Mouse (Mus musculus): ENCODE results near the gene Nsun7.
"Not testable (repeated sequence)": the region's sequence is repeated elsewhere in the genome, so short reads cannot be mapped to it uniquely, and the experiment has no call there.

Gene Nsun7

DNA sequence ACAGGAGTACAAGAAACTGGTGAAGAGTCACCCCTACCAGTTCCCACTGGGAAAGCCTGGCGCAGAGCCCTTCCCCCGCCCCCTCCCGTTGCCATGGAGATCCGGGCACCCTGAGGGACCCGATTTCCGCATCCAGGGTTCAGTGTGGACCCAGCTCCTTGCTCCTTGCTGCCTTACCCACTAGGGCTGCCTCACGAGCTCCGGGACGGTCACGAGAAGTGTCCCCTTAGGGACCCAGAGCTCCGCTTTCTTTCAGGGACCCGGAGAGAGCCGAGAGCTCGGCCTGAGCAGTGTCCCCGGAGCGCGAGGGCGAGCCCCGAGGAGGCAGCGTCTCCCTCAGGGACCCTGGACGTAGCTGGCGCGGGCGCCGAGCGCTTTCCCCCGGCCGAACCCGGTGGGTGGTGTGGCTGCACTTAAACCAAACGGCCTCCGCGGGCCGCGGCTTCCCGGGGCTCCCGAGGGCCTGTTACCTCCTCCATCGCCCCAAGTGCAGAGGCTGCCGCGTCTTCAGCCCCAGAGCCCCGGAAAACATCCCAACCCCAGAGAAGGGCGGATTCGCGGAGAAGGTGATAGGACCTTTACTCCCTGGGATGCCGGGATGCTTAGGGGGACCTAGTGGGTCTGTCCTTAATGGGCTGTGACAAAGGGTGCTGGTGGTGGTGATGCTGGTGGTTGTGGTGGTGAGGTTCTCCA lies at the start of gene Nsun7:
Nsun7 (plus strand) TSS at position 142 of the 693 bp plus-strand sequence.
- DNase-seq (ENCODE audit: low read depth, low spot score) = no peak

DNA sequence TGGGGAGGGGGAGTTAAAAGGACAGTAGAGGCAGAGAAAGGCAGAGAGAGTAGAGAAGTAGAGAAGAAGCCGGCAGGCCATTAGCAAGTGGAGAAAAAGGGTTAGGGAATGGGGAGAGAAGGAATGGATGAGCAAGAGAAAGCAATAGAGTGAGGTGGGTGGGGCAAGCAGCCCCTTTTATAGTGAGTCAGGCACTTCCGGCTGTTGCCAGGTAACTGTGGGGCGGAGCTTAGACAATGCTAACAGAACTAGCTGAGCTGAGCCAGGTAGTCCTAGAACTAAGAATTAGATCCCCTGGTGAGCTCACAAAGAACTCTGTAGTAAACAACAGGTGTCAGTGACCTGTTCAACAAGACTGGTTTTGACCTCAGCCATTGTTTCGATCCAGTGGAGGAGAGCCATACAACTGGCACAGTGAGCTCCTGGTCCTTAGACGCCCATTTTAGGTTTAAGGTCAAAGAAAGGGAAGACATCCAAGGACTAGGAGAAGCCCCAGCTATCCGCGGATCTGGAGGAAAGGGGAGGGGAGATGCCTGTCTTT lies 45.2 kb upstream of the Nsun7 start:
- DNase-seq (ENCODE audit: low read depth, low spot score) = no peak

DNA sequence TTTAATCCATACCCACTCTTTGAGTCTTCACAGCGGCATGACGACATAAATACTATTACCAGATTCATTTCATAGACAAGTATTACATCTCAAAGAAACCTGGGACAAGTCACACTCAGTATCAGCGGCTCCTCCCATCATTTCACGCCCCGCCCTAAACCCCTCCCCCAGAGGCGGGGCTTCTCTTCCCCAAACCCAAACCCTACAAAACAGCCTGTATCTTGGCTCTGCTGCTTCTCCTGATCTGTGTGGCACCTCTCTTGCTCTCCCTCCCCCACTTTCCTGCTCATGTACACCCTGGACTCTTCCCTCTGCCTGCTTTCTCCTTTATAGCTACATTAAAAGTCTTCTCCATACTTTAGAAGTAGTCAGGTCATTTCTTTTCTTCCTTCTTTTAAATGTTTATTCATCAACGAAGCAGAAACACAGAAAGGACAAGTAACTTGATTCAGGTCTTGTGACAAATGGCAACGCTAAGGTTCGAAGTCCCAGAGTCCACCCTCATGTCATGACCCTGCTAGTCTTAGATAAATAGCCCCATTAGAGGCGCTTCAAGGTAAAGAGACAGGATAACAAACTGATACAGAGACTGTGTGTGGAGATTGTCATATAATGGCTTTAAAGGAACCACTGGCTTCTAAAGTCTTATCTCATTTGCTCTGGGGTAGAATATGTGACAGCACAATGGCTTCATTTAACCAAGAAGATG lies 44.0 kb upstream of the Nsun7 start:
- no peak for DNase-seq (ENCODE audit: low read depth, low spot score)

DNA sequence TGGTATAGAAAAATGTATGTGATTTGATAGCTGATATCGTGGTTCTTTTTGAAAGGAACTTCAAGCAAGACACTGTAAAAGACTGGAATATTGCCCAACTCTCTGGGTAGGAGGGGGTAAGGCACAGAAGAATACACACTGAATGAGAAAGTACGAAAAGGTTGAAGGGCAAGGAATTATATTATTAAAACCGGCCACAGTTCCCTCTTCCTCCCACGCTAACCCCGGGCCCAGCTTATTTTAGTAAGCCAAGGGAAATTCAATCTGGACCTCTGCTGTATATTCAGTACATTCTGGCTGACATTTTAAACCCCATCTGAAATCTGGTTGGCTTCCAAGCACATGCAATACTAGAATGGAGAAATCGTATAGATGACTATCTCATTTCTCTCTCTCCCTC lies 40.0 kb upstream of the Nsun7 start:
- no peak for DNase-seq (ENCODE audit: low read depth, low spot score)

DNA sequence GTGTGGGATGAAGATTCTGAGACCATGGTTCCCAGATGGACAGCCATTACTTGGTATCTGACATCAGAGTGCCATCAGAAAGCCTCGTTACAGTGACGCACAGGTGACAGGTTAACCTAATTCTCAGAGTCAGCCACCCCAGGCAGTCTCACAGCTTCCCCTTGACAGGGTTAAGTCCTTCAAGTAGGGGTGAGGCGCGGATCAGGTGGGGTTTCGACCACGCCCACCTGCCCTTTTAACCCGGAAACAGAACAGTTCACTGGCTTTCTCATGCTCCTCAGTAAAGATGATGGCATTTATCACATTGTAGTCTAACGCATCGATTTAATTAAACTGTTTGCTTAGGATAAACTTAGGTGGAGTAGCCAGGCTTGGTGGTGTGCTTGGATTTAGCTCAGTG lies 39.1 kb upstream of the Nsun7 start:
- no peak for DNase-seq (ENCODE audit: low read depth, low spot score)

GRCm38 (mm10) chr5:66222916-66223315 lies 36.8 kb upstream of the Nsun7 start:
- DNase-seq (ENCODE audit: low read depth, low spot score) = no peak

- DNase-seq (ENCODE audit: low read depth, low spot score) = no peak
These were observed 33.2 kb upstream of the Nsun7 start for GRCm38 (mm10) chr5:66226526-66226925.

DNA sequence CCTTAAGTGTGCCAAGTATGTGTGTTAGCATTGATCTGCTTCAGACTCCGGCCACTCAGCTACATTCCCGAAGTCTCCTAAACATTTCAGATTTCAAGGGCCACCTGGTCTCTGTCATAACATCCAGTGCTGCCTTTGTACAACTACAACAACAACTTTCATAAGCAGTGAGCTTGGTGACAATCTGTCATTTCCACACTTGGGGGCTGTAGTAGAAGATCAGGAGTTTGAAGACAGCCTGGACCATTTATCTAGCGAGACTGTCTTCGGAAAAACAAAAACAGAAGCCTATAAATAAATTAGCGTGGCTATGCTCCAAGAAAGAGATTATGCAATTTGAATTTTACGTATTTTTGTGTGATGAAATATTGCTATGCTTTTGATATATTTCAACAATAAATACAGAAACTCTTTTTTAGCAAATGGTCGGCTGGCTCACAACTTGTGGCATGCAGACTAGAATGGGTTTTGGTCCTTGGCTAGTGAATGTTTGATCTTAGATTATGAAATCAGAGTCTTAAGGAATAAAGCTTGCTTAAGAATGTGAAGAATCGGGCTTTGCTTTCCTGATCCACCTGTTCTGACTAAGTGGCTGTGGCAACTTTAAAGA lies 27.9 kb upstream of the Nsun7 start:
- DNase-seq (ENCODE audit: low read depth, low spot score) = no peak

- DNase-seq (ENCODE audit: low read depth, low spot score) = no peak
These were observed 27.2 kb upstream of the Nsun7 start for GRCm38 (mm10) chr5:66232456-66232855.

DNA sequence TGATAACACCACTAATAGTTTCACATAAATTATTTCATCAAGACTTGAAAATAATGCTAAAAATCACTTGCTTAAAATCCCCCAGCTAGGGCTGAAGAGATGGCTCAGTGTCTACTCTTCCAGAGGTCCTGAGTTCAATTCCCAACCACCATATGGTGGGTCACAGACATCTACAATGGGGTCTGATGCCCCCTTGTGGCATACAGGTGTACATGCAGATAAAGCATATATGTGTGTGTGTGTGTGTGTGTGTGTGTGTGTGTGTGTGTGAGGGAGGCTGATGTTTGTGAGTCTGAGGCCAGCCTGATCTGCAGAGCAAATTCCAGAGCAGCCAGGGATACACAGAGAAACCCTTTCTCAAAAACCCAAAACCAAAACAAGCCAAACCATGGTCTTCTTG lies 17.8 kb upstream of the Nsun7 start:
- DNase-seq (ENCODE audit: low read depth, low spot score) = no peak

- DNase-seq (ENCODE audit: low read depth, low spot score) = no peak
These were observed 16.2 kb upstream of the Nsun7 start for GRCm38 (mm10) chr5:66243467-66243866.

GRCm38 (mm10) chr5:66244043-66244660 lies 15.5 kb upstream of the Nsun7 start:
- no peak for DNase-seq (ENCODE audit: low read depth, low spot score)

GRCm38 (mm10) chr5:66245958-66246497 lies 13.7 kb upstream of the Nsun7 start:
- DNase-seq (ENCODE audit: low read depth, low spot score) = no peak

DNA sequence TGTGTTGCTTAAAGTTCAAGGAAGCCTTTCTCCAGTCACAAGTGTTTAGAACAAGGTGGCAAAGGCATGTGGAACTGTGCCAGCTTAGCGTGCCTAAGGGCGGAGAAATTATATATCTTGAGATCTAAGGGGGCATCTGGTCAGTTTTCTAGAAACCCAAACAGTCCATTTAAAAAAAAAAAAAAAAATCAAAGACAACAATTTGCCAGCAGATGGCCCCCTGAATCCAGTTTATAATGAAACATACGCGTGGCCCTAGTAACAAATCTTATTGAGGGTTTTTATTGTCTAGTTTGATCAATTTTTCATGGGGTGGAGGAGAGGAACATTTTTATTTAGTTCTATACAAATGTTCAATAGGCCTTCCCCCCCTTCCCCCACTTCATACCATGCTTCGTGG lies 6.5 kb upstream of the Nsun7 start:
- no peak for DNase-seq (ENCODE audit: low read depth, low spot score)

DNA sequence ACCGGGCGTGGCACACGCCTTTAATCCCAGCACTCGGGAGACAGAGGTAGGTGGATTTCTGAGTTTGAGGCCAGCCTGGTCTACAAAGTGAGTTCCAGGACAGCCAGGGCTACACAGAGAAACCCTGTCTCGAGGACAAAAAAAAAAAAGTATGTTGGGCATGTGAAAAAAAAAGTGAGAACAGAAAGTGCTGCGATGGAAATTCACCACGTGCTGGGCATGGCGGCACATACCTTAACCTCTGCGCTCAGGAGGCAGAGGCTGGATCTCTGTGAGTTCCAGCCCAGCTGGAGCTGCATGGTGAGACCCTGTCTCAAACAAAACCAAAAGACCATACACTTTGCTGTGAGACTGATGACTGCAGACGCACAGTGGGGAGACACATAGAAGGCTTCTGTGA lies 4.7 kb upstream of the Nsun7 start:
- DNase-seq (ENCODE audit: low read depth, low spot score) = no peak

- DNase-seq (ENCODE audit: low read depth, low spot score) = no peak
These were observed 697 bp upstream of the Nsun7 start for GRCm38 (mm10) chr5:66259000-66259399.

- DNase-seq (ENCODE audit: low read depth, low spot score) = not testable (repeated sequence)
These were observed 304 bp upstream of the Nsun7 start for GRCm38 (mm10) chr5:66259431-66259755.

DNA sequence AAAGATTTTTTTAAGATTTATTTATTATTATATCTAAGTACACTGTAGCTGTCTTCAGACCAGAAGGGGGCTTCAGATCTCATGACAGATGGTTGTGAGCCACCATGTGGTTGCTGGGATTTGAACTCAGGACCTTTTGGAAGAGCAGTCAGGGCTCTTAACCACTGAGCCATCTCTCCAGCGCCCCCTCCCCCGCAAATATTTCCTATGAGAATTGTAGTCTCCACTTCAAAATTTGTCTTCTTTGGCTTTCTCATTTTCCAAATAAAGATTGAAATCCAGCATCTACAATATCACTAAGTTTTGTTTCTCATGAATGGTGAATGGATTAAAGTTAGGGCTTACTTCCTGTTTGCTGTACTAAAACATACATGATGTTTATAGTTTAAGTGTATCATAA lies 2.8 kb downstream of the Nsun7 start:
- no peak for DNase-seq (ENCODE audit: low read depth, low spot score)

GRCm38 (mm10) chr5:66263398-66263797 lies 3.7 kb downstream of the Nsun7 start:
- DNase-seq (ENCODE audit: low read depth, low spot score) = no peak

- no peak for DNase-seq (ENCODE audit: low read depth, low spot score)
These were observed 9.9 kb downstream of the Nsun7 start for GRCm38 (mm10) chr5:66269616-66270015.

GRCm38 (mm10) chr5:66271141-66271540 lies 11.4 kb downstream of the Nsun7 start:
- DNase-seq (ENCODE audit: low read depth, low spot score) = no peak

GRCm38 (mm10) chr5:66274417-66274816 lies 14.7 kb downstream of the Nsun7 start:
- DNase-seq (ENCODE audit: low read depth, low spot score) = no peak
